Mouse (Mus musculus): Measurements from ENCODE around the gene Gm4756.
"Not testable (repeated sequence)": the region's sequence is repeated elsewhere in the genome, so short reads cannot be mapped to it uniquely, and the experiment has no call there.

Gene Gm4756

DNA sequence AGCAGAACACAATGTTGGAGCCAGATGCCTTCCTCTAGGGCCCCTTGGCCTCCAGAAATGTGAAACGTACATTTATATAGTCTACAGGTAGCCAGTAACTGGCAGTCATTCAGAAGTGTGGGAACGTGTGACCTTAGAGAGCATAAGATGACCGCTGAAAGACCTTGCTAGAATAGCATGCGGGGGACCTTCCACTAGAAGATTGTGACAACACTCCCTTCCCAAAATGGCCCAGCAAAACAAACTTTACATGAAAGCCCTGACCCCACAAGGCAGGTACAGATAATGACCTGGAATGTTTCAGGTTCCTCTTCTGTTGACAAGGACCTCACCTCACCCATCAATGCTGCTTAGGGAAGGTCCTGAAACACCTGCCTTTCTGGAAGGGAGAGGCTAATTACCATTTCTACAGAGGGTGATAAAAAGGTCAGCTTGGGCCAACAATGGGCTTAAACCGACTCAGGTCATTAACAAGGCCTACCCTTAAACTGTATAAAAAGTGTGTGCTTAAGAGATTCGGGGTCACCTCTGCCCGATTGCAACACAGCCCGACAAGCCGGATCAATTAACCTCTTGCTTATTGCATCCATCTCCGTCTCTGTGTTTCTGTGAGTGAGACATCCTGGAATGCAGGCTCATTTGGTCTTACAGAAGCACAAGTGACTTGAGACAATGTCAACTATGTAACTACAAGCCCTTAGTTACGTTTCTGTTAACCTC lies at the start of gene Gm4756:
Gene Gm4756, minus strand, starts transcription at position 51 of the 720 bp plus-strand sequence.
- DNase-seq (ENCODE audit: low read depth, low spot score): no peak

GRCm38 (mm10) chr12:72694901-72695463 lies 45.5 kb upstream of the Gm4756 start:
- peak; percentile 7 for DNase-seq (ENCODE audit: low read depth, low spot score)

DNA sequence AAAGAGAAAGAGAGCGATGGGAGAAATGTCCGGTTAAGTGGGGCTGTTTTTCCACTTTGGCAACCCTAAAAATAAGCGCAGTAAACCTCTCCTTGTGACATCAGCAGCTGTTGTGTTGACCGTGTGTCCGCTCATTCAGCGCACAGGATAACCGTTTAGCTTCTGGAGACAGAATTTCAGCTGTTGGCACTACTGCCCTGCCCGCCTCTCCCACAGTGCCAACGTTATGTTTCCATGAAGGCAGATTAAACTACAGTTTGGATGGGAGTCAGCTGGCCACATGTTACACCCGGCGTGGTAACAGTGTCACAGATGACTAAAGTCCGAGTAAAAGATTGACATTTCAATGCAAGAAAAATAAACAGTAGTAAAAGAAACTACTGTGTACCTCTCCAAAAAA lies 45.0 kb upstream of the Gm4756 start:
- no peak for DNase-seq (ENCODE audit: low read depth, low spot score)

- peak; percentile 26 for DNase-seq (ENCODE audit: low read depth, low spot score)
Observed at GRCm38 (mm10) chr12:72693895-72694294, 44.4 kb upstream of the Gm4756 start.

- not testable (repeated sequence) for DNase-seq (ENCODE audit: low read depth, low spot score)
Observed at GRCm38 (mm10) chr12:72688281-72688680, 38.8 kb upstream of the Gm4756 start.

DNA sequence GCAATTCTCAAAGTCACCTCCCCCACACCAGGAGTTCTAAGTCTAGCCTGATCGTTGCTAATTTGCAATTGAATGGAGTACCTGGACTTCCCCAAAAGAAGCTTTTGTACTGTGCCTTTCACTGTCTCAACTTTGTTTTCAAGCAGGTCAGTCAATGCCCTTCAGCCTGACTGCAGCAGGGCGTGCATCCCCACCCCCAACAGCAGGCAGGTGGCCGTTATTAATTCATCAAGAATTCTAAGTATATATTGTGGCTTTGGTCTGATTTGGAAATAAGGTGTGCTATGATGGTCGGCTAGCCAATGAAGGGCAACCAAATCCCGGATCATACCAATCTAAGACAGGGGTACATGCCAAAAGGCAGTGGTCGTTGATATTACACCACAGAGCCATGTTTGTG lies 38.3 kb upstream of the Gm4756 start:
- DNase-seq (ENCODE audit: low read depth, low spot score): not testable (repeated sequence)

GRCm38 (mm10) chr12:72686566-72686965 lies 37.1 kb upstream of the Gm4756 start:
- DNase-seq (ENCODE audit: low read depth, low spot score): not testable (repeated sequence)

- no peak for DNase-seq (ENCODE audit: low read depth, low spot score)
Observed at GRCm38 (mm10) chr12:72683612-72684011, 34.2 kb upstream of the Gm4756 start.

GRCm38 (mm10) chr12:72682511-72683282 lies 33.2 kb upstream of the Gm4756 start:
- DNase-seq (ENCODE audit: low read depth, low spot score): no peak

DNA sequence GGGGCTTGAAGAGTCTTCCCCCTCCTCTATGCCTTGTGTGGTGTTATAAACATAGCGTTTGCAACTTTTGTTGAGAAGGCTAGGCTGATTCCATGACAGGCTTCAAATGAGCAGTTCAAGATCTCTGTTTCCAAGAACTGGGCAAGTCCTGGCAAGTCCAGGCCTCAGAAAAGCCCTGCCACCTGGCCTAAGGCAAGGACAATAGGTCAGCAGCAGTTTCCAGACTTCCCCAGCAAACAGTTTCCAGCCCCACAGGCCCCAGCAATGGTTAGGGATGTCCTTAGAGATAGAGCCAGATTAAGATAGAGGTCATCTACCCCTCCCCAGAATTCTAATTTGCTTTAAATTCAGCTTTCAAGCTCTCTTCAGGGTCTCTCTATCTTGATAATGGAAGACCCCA lies 32.5 kb upstream of the Gm4756 start:
- no peak for DNase-seq (ENCODE audit: low read depth, low spot score)

DNA sequence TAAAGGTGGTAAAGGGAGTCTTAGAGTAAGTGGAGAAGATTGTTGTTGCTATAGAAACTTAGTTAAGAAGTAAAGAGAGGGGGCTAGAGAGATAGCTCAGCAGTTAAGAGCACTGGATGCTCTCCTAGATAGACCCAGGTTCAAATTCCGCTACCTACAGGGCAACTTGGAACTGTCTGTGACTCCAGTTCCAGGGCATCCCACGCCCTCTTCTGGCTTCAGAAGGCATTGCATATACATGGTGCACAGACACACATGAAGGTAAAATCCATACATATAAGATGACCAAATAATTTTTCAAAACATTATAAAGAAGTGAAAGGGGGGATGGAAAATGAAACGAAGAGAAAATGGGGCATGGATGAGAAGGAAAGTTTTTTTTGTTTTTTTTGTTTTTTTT lies 30.2 kb upstream of the Gm4756 start:
- DNase-seq (ENCODE audit: low read depth, low spot score): no peak

- DNase-seq (ENCODE audit: low read depth, low spot score): no peak
Observed at GRCm38 (mm10) chr12:72674820-72675219, 25.4 kb upstream of the Gm4756 start.

DNA sequence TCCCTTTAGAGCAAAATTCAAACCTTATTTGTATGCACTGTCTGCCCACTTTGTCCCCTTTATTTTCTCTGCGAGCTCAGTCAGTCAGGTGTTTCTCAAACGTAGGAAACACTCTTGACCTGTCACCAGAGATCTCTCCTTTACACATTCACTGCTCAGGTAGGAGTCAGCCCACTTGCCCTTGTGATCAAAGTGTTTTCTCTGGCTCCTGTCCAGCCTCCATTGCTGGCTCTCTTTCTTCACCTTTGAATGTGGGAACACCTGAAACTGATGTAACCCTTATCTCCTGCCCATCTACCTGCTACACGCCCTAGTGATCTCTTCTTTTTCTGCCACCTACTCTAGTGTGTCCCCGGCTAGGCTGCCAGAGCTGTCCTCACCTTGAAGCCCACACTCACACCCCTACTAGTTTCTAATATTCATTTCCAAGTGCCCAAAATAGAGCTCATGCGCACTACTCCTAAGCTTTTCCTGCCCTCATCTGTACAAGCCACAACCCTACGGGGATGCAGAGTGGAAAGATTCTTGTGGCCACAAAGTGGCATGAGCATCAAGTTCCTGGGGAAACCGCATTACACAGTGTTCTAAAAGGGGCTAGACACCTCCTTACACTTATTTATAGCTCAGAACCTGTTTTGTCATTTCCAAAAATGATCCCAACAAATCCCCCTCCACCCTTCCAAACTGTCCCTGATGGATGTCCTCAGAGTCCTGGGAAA lies 24.8 kb upstream of the Gm4756 start:
- DNase-seq (ENCODE audit: low read depth, low spot score): no peak

DNA sequence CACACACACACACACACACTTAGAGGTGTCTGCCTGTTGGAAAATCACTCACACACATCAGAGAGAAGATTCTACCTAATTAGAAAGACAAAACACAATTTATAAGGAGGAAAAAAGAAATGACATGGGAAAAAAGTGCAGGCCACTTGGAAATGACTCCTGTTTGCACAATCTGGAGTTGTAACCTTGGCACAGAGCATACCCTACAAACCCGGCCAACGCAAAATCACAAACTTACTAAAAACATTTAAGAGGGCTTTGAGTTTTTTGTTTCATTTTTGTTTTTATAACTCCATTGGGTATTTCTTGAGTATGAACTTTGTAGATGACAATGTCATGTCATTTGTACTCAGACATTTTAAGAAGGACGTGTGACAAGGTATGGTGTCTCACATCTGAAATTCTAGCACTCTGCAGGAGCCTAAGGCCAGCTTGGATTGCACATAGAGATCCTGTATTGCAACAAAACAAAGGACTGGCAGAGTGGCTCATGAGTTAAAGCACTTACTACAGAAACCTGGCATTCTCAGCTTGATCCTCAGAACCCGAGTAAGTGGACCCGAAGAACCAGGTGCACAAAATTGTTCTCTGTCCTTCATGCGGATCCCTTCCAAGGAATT lies 22.2 kb upstream of the Gm4756 start:
- no peak for DNase-seq (ENCODE audit: low read depth, low spot score)

- DNase-seq (ENCODE audit: low read depth, low spot score): no peak
Observed at GRCm38 (mm10) chr12:72670921-72671320, 21.5 kb upstream of the Gm4756 start.

DNA sequence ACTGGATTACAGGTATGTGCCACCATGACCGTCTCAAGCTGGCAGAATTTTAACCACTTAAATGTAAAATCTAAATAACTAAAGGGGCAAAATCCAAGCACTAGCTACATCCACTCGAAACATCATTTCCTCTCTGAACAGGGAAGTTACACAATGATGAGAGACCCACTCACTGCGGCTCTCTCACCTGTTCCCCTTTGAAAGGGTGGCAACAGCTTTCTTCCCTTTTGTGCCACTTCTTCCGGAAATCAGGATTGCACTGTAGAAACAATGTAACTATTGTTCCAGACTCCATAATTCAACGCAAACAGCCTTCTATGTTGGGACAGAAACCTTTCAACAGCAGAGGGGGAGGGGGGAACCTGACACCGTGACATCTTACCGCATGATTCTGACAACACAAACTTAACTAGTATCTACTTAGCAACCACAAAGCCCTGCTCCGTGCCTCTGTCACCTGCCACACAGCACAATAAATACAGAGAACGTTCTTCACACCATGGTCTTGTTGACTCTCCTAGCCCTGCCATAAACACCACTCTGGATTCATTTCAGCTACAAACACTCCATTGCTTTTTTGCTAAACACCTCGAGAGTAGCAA lies 18.5 kb upstream of the Gm4756 start:
- peak; percentile 11 for DNase-seq (ENCODE audit: low read depth, low spot score)

GRCm38 (mm10) chr12:72666015-72666414 lies 16.6 kb upstream of the Gm4756 start:
- DNase-seq (ENCODE audit: low read depth, low spot score): no peak

- DNase-seq (ENCODE audit: low read depth, low spot score): peak; percentile 78
Observed at GRCm38 (mm10) chr12:72664735-72665337, 15.4 kb upstream of the Gm4756 start, which contains the start of gene Dhrs7. Dhrs7 (minus strand) TSS chr12:72664909.

DNA sequence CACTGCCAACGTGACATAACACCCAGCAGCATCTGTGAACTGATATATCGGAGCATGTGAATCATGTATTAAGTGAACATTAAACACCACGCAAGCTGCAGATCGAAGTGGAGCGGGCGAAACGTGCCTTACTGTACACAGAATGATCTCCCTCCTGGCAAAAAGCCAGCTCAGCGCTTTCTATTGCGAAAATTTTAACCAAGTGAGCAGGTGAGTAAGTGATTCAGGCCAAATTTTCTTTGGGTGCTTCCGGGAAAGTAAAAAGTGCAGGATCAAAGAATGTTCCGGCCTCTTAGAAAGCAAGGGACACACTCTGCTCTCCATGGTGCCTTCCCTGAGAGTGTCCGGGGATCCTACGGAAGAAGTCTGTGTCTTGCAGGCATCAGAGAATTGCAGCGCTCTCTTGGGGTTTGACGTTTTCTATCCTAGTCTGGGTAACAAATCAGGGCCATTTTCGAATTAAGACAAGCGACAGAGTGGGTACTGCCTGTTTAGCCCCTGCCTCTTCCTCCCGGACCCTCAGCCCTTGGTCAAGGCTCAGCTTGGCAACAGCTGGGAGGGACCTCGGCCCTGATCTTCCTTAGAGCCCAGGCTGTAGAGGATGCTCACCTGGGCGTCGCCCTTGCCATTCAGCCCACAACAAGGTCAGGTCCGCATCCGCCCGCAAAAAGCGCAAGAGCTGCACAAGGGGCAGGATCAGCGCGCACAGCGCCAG lies 14.7 kb upstream of the Gm4756 start:
- DNase-seq (ENCODE audit: low read depth, low spot score): peak; percentile 29

- no peak for DNase-seq (ENCODE audit: low read depth, low spot score)
Observed at GRCm38 (mm10) chr12:72655775-72656174, 6.3 kb upstream of the Gm4756 start.
